Mouse (Mus musculus): ENCODE measurements around the gene Cd4. TPM values are rescaled to one million over a fixed set of nuclear protein-coding genes. Genes with fewer than 3 reads are reported as not detected.

Gene Cd4
- polyA plus RNA-seq, 1 experiment from 2014 or later: 0.17 TPM

DNA sequence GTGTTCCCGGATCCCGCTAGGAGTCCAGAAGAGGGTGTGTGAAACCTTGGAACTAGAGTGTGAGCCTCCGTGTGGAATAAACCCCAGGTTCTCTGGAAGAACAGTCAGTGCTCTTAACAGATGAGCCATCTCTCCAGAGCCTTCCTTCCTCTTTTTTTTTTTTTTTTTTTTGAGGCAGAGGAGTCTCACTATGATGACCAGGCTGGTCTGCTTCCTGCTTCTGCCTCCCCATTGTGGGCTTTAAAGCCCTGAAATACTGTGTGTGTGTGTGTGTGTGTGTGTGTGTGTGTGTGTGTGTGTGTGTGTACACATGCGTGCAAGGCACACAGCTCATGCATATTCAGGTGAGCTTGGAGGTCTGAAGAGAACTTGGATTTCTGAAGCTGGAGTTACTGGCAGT lies 33.5 kb upstream of the Cd4 start:
- no peaks in the 10 kb centered on the region for H3K9me3 ChIP-seq (replicated peaks)
- H3K36me3 ChIP-seq: no peaks in the 10 kb centered on the region
- H3K27me3 ChIP-seq (replicated peaks): no peaks in the 10 kb centered on the region
- peaks cover 34% of the 10 kb centered on the region for H3K4me1 ChIP-seq
- no peak overlapping the region for H3K4me2 ChIP-seq
- H3K4me3 ChIP-seq (replicated peaks): no peak overlapping the region
- H3K9ac ChIP-seq (replicated peaks): no peak overlapping the region
- ATAC-seq (ENCODE audit: low FRiP score): no peak
- WGBS: 63% methylated on average over 4 of the region's 4 CpGs
- H3K27ac ChIP-seq (replicated peaks): peak overlapping the region; percentile 100

DNA sequence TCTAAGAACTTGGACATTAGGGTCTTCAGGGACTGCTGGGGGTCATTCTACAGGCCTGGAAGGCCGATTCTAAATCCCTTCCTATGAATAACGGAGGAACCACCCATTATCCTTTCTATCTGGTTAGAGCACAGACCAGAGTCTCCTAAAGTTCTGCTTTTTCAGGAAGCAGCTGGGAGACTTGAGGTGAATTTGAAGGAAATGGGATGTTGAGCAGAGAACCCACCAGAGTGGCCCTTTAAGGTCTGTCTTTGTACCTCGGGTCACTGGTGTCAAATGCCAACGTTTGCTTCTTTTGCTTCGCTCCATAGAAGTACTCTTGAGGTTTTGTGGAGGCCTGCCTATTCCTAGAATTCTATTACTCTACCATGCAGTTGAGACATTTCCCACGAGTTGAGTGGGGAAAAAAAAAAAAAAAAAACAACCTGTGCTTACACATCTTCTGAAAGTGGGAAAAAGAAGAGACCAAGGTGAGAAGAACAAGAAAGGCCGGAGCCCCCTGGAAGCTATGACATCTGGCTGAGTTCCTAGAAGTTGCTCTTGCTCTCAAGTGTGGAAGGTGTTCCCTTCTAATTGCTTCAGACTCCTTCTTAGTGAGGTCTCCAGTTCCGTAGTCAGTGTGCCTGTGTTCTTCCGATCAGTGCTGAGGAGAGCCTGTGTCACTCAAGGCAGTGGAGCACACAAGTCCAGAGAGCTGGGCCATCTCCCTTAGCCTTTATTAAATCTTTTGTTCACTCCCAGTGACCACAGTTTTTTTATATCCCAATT lies 32.5 kb upstream of the Cd4 start:
- Histone ChIP-seq H3K27me3 (replicated peaks) (no peaks in the 10 kb centered on the region), H3K36me3 (no peaks in the 10 kb centered on the region), H3K4me1 (peaks cover 43% of the 10 kb centered on the region), H3K4me2 (peak overlapping the region; percentile 99), H3K9me3 (replicated peaks) (no peaks in the 10 kb centered on the region), H3K4me3 (replicated peaks) (peak overlapping the region; percentile 95), H3K9ac (replicated peaks) (peak overlapping the region; percentile 31; the same call in 1 of the 2 replicates), H3K27ac (replicated peaks) (peak overlapping the region; percentile 100)
- no peak for ATAC-seq (ENCODE audit: low FRiP score)
- 26% methylated on average over 9 of the region's 9 CpGs for WGBS

DNA sequence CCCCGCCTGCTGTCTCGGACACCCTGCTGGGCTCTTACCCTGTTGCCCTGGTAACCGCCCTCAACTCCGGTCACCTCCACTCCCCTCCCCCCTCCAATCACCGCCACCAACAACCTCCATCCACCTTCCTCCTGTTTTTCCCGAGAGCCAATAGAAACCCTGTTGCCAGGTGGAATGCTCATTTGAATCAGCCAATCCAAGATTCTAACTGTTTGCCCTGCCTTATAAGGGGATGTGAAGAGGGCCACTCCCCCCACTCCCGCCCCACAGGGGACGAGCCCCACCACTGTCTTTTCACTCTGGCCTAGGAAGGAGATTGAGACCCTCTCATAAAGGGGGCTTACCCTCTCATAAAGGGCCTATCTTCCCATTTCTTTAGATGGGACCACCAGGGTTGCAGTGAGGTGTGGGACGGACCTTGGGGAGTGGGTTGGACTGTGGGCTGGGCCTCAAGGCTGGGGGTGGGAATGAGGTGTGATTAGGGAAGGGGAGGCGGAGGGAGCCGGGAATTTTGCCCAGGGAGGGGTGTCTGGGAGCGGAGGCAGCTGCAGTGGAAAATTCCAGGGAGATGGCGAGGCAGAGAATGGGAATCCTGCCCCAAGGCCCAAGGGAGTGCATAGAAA lies 31.8 kb upstream of the Cd4 start, which contains the start of gene Ptms:
Ptms (minus strand) TSS at position 409 of the 623 bp plus-strand sequence.
- Histone ChIP-seq H3K4me1 (peaks cover 50% of the 10 kb centered on the region), H3K27ac (replicated peaks) (peak within 1 kb of the TSS; percentile 100), H3K9me3 (replicated peaks) (no peaks in the 10 kb centered on the region), H3K9ac (replicated peaks) (peak within 1 kb of the TSS; percentile 100; the same call in 1 of the 2 replicates), H3K4me2 (peak within 1 kb of the TSS; percentile 99), H3K36me3 (peaks cover 1% of the 10 kb centered on the region; the same call in 1 of the 2 replicates), H3K27me3 (replicated peaks) (no peaks in the 10 kb centered on the region), H3K4me3 (replicated peaks) (peak within 1 kb of the TSS; percentile 95)
- WGBS: under 1% methylated on average over 13 of the region's 13 CpGs
- peak; percentile 85 for ATAC-seq (ENCODE audit: low FRiP score)

- peak overlapping the region; percentile 100 for H3K9ac ChIP-seq (replicated peaks)
- no peaks in the 10 kb centered on the region for H3K9me3 ChIP-seq (replicated peaks)
- H3K4me2 ChIP-seq: peak overlapping the region; percentile 99
- H3K4me1 ChIP-seq: peaks cover 58% of the 10 kb centered on the region
- WGBS: 17% methylated on average over 13 of the region's 14 CpGs
- H3K27me3 ChIP-seq (replicated peaks): no peaks in the 10 kb centered on the region
- peak overlapping the region; percentile 100 for H3K27ac ChIP-seq (replicated peaks)
- ATAC-seq (ENCODE audit: low FRiP score): no peak
- peak overlapping the region; percentile 95 for H3K4me3 ChIP-seq (replicated peaks)
- H3K36me3 ChIP-seq: peaks cover 8% of the 10 kb centered on the region
Measured at GRCm38 (mm10) chr6:124918890-124919627, 31.0 kb upstream of the Cd4 start.

DNA sequence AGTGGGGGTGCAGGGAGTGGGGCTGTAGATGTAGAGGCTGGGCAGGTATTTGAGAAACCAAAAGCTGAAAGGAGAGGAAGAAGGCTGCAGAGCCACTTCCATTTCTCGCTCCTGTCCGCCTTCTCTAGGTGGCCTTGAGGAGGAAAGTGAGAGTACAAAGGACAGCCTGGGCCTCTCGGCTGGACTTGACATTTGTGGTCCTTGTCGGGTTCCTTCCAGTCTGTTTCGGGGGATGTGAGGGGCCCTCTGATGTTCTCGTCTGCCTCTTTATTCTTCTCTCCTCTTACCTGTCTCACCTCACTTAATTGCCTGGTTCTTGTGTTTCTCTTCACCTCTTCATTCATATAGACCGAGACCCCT lies 30.3 kb upstream of the Cd4 start:
- peaks cover 63% of the 10 kb centered on the region for H3K4me1 ChIP-seq
- peak overlapping the region; percentile 95 for H3K4me3 ChIP-seq (replicated peaks)
- H3K27me3 ChIP-seq (replicated peaks): no peaks in the 10 kb centered on the region
- H3K27ac ChIP-seq (replicated peaks): peak overlapping the region; percentile 100
- peak overlapping the region; percentile 100 for H3K9ac ChIP-seq (replicated peaks)
- 6% methylated on average over 7 of the region's 7 CpGs for WGBS
- ATAC-seq (ENCODE audit: low FRiP score): no peak
- peaks cover 16% of the 10 kb centered on the region for H3K36me3 ChIP-seq
- H3K9me3 ChIP-seq (replicated peaks): no peaks in the 10 kb centered on the region
- peak overlapping the region; percentile 99 for H3K4me2 ChIP-seq

DNA sequence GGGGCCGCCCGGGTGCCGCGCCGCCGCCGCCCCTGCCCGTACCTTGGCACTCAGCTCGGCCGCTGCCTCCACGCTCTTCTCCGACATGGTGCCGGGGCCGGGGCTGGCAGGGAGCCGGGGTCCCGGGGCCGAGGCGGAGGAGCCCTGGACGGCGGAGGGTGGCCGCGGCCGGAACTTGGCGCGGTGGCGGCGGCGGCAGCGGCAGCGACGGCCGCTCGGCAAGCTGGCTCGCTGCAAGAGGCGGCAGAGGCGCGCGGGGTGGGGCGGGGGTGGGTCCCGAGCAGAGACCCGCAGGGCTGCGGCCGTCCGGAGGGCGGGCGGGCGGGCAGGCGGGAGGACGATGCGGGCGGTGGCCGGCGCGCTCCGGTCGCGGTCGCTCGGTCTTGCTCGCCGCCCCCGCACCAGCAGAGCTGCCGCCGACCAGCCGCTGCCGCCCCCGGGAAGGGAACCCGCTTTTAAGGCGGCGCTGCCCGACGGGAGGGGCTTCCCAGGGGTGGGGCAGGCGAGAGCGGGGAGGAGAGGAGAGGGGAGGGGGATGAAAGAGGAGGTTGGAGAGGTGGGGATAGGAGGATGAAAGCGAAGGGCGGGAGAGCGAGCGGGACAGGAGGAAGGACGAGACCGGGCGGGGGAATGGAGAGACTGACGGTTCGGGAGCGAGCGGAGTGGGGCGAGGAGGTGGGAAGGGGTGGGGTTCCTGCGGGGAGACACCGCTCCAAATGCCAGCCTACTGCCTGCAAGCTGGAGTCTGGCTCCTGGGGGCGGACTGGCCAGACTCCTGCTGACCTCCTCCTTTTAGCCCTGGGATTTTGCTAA lies 29.7 kb upstream of the Cd4 start:
- Histone ChIP-seq H3K27ac (replicated peaks) (peak overlapping the region; percentile 100), H3K27me3 (replicated peaks) (no peaks in the 10 kb centered on the region), H3K9me3 (replicated peaks) (no peaks in the 10 kb centered on the region), H3K4me3 (replicated peaks) (peak overlapping the region; percentile 95), H3K9ac (replicated peaks) (peak overlapping the region; percentile 100), H3K36me3 (peaks cover 22% of the 10 kb centered on the region), H3K4me2 (peak overlapping the region; percentile 99), H3K4me1 (peaks cover 63% of the 10 kb centered on the region)
- peak; percentile 84 for ATAC-seq (ENCODE audit: low FRiP score)
- under 1% methylated on average over 56 of the region's 89 CpGs for WGBS

- peak; percentile 64 for ATAC-seq (ENCODE audit: low FRiP score)
- H3K27ac ChIP-seq (replicated peaks): peak overlapping the region; percentile 100
- peak overlapping the region; percentile 99 for H3K4me2 ChIP-seq
- peaks cover 23% of the 10 kb centered on the region for H3K36me3 ChIP-seq
- no peaks in the 10 kb centered on the region for H3K27me3 ChIP-seq (replicated peaks)
- H3K4me3 ChIP-seq (replicated peaks): peak overlapping the region; percentile 95
- peaks cover 63% of the 10 kb centered on the region for H3K4me1 ChIP-seq
- peak overlapping the region; percentile 100 for H3K9ac ChIP-seq (replicated peaks)
- 1% methylated on average over 55 of the region's 67 CpGs for WGBS
- no peaks in the 10 kb centered on the region for H3K9me3 ChIP-seq (replicated peaks)
Measured at GRCm38 (mm10) chr6:124916695-124917517, 28.9 kb upstream of the Cd4 start.

GRCm38 (mm10) chr6:124915942-124916694 lies 28.1 kb upstream of the Cd4 start:
- Histone ChIP-seq H3K4me1 (peaks cover 60% of the 10 kb centered on the region), H3K27ac (replicated peaks) (peak overlapping the region; percentile 100), H3K9ac (replicated peaks) (peak overlapping the region; percentile 100), H3K4me2 (peak overlapping the region; percentile 99), H3K4me3 (replicated peaks) (peak overlapping the region; percentile 95), H3K27me3 (replicated peaks) (no peaks in the 10 kb centered on the region), H3K9me3 (replicated peaks) (no peaks in the 10 kb centered on the region), H3K36me3 (peaks cover 23% of the 10 kb centered on the region)
- ATAC-seq (ENCODE audit: low FRiP score): no peak
- 5% methylated on average over 12 of the region's 12 CpGs for WGBS

GRCm38 (mm10) chr6:124915160-124915941 lies 27.3 kb upstream of the Cd4 start:
- Histone ChIP-seq H3K27ac (replicated peaks) (peak overlapping the region; percentile 100), H3K36me3 (peaks cover 23% of the 10 kb centered on the region), H3K4me3 (replicated peaks) (peak overlapping the region; percentile 95), H3K9me3 (replicated peaks) (no peaks in the 10 kb centered on the region), H3K4me2 (peak overlapping the region; percentile 99), H3K9ac (replicated peaks) (peak overlapping the region; percentile 100), H3K4me1 (peaks cover 56% of the 10 kb centered on the region), H3K27me3 (replicated peaks) (no peaks in the 10 kb centered on the region)
- 12% methylated on average over 22 of the region's 22 CpGs for WGBS
- no peak for ATAC-seq (ENCODE audit: low FRiP score)

Measured in neural tube, embryonic 15.5 days (tissue).